Mouse (Mus musculus) kidney, embryonic 15.5 days (tissue): ENCODE measurements around the gene Dbn1. TPM values are rescaled to one million over a fixed set of nuclear protein-coding genes. Genes with fewer than 3 reads are reported as not detected.
"Not testable (repeated sequence)": the region's sequence is repeated elsewhere in the genome, so short reads cannot be mapped to it uniquely, and the experiment has no call there.

Experiments
- ATAC-seq: fragments of 200-750 bp; cut with Nextera tagmentation; replicated peaks from 2 replicates; pipeline ENCODE4 v1.8.0; 2017; ENCODE audit warnings: moderate TSS enrichment; ENCODE audit not compliant: low FRiP score
- H3K27ac ChIP-seq: fragments of 300-500 bp; sonication (generic); 2 replicates; pipeline ENCODE4 v1.5.1; 2015; ENCODE audit warnings: mild to moderate bottlenecking, inconsistent platforms
- H3K27me3 ChIP-seq: fragments of 300-500 bp; sonication (generic); 2 replicates; pipeline ENCODE4 v1.6.1; 2015; ENCODE audit warnings: inconsistent platforms
- H3K36me3 ChIP-seq: fragments of 300-500 bp; sonication (generic); 2 replicates; pipeline ENCODE4 v1.6.1; 2015; ENCODE audit warnings: inconsistent platforms
- H3K4me1 ChIP-seq: fragments of 300-500 bp; sonication (generic); 2 replicates; pipeline ENCODE4 v1.6.1; 2015; ENCODE audit warnings: inconsistent platforms
- H3K4me2 ChIP-seq: fragments of 300-500 bp; sonication (generic); 2 replicates; pipeline ENCODE4 v1.6.1; 2015; ENCODE audit warnings: moderate library complexity, mild to moderate bottlenecking, inconsistent platforms
- H3K4me3 ChIP-seq: fragments of 300-500 bp; sonication (generic); replicated peaks from 2 replicates; pipeline ENCODE4 v1.5.1; 2015; ENCODE audit warnings: mild to moderate bottlenecking, inconsistent platforms
- H3K9ac ChIP-seq: fragments of 300-500 bp; sonication (generic); 2 replicates; pipeline ENCODE4 v1.6.1; 2015; ENCODE audit warnings: mild to moderate bottlenecking, inconsistent platforms
- H3K9me3 ChIP-seq: fragments of 300-500 bp; sonication (generic); replicated peaks from 2 replicates; pipeline ENCODE4 v1.6.1; 2016; ENCODE audit warnings: inconsistent platforms
- WGBS: fragments of 180-500 bp; shearing (Covaris S2); methylation state at CpG from one replicate; pipeline ENCODE4 v1.1.7; 2015; ENCODE audit warnings: mixed read lengths; 5-methylcytosine and 5-hydroxymethylcytosine counted together
- microRNA-seq: library from miRNA; unstranded; fragments of <30 nt; microRNA quantifications from one replicate; pipeline ENCODE4, GENCODE M21; 2016
- polyA plus RNA-seq: library from polyadenylated mRNA; unstranded; fragments of >200 nt; fragmentation: Nextera tagmentation; extraction: Ambion mirVana; gene quantifications from 2 replicates; pipeline ENCODE4 v1.2.1, GENCODE M21; 2015

Dbn1 gene
- polyA plus RNA-seq, 1 experiment from 2014 or later, result 193 TPM

- Histone ChIP-seq H3K4me1 (peaks cover 34% of the 10 kb centered on the region), H3K4me3 (peak overlapping the region; percentile 93), H3K9me3 (no peaks in the 10 kb centered on the region), H3K4me2 (peak overlapping the region; percentile 79), H3K27me3 (no peaks in the 10 kb centered on the region), H3K9ac (peak overlapping the region; percentile 50), H3K27ac (peak overlapping the region; percentile 99), H3K36me3 (peaks cover 6% of the 10 kb centered on the region; the same call in 1 of the 2 replicates)
- ATAC-seq, result peak; percentile 81
- WGBS, result 1% methylated on average over 33 of the region's 33 CpGs
Measured at GRCm38 (mm10) chr13:55444286-55444936, 43.5 kb downstream of the Dbn1 start.

GRCm38 (mm10) chr13:55443799-55444285, 44.1 kb downstream of the Dbn1 start:
- peaks cover 34% of the 10 kb centered on the region for H3K4me1 ChIP-seq
- ATAC-seq, result no peak
- peak overlapping the region; percentile 99 for H3K27ac ChIP-seq
- H3K4me3 ChIP-seq, result peak overlapping the region; percentile 93
- peak overlapping the region; percentile 79 for H3K4me2 ChIP-seq
- peak overlapping the region; percentile 50 for H3K9ac ChIP-seq
- 27% methylated on average over 9 of the region's 9 CpGs for WGBS
- H3K9me3 ChIP-seq, result no peaks in the 10 kb centered on the region
- 0 out of 2 replicates have a peak, but pooled peaks cover under 1% of the 10 kb centered on the region for H3K36me3 ChIP-seq
- no peaks in the 10 kb centered on the region for H3K27me3 ChIP-seq

GRCm38 (mm10) chr13:55437111-55437629, 50.7 kb downstream of the Dbn1 start:
- H3K36me3 ChIP-seq, H3K9ac ChIP-seq, H3K9me3 ChIP-seq, H3K27me3 ChIP-seq, H3K4me2 ChIP-seq, H3K4me1 ChIP-seq, H3K27ac ChIP-seq, H3K4me3 ChIP-seq, ATAC-seq: not testable (repeated sequence)
- 83% methylated on average over 15 of the region's 15 CpGs for WGBS

DNA sequence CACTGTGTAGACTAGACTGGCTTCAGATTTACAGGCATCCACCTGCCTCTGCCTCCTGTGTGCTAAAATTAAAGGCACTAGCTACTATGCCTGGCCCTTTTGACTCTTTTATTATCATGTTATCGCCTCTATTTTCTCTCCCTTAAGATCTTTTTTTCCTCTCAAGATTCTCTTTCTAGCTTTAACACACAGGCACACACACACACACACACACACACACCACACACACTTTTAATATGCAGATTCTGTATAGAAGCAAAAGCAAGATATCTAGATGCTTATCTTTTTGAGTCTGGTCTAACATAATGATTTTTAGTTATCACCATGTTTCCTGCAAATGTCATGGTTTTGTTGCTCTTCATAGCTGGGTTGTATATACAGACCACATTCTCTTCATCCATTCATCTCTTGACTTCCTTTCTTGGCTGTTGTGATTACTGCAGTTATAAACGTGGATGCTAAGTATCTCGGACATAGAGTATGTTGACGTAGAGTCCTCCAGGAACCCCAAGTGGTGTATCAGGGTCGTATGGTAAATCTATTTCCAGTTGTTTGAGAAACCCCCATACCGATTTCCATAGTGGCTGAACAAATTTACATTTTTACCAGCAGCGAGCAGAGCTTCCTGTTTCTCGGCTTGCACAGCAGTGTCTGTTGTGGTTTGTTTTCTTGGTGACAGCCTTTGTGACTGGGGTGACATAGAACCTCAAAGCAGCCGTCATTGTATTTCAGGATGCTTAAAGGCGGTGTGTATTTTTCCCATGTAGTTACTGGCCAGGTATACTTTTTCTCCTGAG, 55.8 kb downstream of the Dbn1 start:
- H3K4me1 ChIP-seq, result no peaks in the 10 kb centered on the region
- H3K4me3 ChIP-seq, result no peak overlapping the region
- H3K9ac ChIP-seq, result no peak overlapping the region
- no peaks in the 10 kb centered on the region for H3K9me3 ChIP-seq
- no peaks in the 10 kb centered on the region for H3K36me3 ChIP-seq
- 72% methylated on average over 10 of the region's 10 CpGs for WGBS
- H3K27ac ChIP-seq, result no peak overlapping the region
- no peak for ATAC-seq
- H3K4me2 ChIP-seq, result no peak overlapping the region
- no peaks in the 10 kb centered on the region for H3K27me3 ChIP-seq

DNA sequence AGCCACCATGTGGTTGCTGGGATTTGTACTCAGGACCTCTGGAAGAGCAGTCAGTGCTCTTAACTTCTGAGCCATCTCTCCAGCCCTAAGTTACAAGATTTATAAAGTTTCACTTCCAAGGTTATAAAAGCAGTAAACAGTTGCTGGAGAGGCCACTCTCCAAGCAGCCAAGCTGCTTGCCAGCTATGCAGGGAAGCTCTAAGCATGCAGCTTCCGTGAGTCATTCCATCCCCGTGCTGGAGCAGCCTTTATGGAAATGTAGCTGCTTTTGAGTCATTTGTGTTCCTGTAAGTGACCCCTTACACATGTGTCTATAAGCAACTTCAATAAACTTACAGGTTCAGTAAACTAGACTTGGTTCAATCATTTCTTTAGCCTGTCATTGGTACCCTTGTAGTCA, 57.3 kb downstream of the Dbn1 start:
- no peak overlapping the region for H3K4me3 ChIP-seq
- no peak for ATAC-seq
- no peaks in the 10 kb centered on the region for H3K27me3 ChIP-seq
- 79% methylated on average over 2 of the region's 2 CpGs for WGBS
- no peak overlapping the region for H3K27ac ChIP-seq
- H3K9me3 ChIP-seq, result no peaks in the 10 kb centered on the region
- no peak overlapping the region for H3K4me2 ChIP-seq
- H3K4me1 ChIP-seq, result no peaks in the 10 kb centered on the region
- no peak overlapping the region for H3K9ac ChIP-seq
- no peaks in the 10 kb centered on the region for H3K36me3 ChIP-seq

GRCm38 (mm10) chr13:55429226-55429888, 58.6 kb downstream of the Dbn1 start:
- Histone ChIP-seq H3K27me3 (no peaks in the 10 kb centered on the region), H3K4me2 (no peak overlapping the region), H3K4me1 (no peaks in the 10 kb centered on the region), H3K36me3 (no peaks in the 10 kb centered on the region), H3K4me3 (no peak overlapping the region), H3K9me3 (no peaks in the 10 kb centered on the region), H3K27ac (no peak overlapping the region), H3K9ac (no peak overlapping the region)
- ATAC-seq, result no peak
- WGBS, result 57% methylated on average over 12 of the region's 12 CpGs

DNA sequence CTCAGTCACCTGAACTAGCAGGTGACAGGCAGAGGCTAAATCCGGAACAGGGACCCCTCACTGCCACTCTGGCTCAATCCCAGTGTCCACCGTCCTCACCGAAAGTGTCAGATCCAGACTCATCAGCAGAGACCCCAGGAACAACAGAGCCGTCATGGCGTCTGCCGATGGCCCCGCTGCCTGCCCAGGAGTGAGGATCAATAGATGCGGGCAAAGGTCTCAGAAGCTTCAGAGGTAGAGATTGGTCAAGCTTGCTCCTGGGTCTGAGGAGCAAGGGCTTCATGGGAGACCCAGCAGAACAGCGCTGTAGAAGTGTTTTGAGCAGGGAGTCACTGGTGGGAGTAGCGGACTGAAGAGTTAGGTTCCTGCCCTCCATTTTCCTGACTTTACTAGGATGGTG, 61.3 kb downstream of the Dbn1 start, which contains the start of gene F12:
F12 (minus strand) TSS at position 181 of the 400 bp plus-strand sequence.
- H3K4me2 ChIP-seq, result no peak within 1 kb of the TSS
- no peaks in the 10 kb centered on the region for H3K9me3 ChIP-seq
- no peak within 1 kb of the TSS for H3K4me3 ChIP-seq
- no peaks in the 10 kb centered on the region for H3K36me3 ChIP-seq
- H3K9ac ChIP-seq, result no peak within 1 kb of the TSS
- peaks cover 12% of the 10 kb centered on the region for H3K27me3 ChIP-seq
- ATAC-seq, result no peak
- 90% methylated on average over 10 of the region's 10 CpGs for WGBS
- peaks cover 1% of the 10 kb centered on the region for H3K4me1 ChIP-seq
- H3K27ac ChIP-seq, result no peak within 1 kb of the TSS

Small RNA genes lying within 50 kb of the gene (microRNA-seq; reads per million reads assigned to microRNA genes)
- gene Mir6943, result not detected
- 15.1 reads per million, percentile 35 among the genes with 10 or more reads in this experiment for gene Mir6944
- gene Mir6945, result not detected

Other genes starting within 250 kb of the Dbn1 start
- gene Prelid1, start 167.6 kb downstream of the Dbn1 start, polyA plus RNA-seq, result 439 and 464 TPM in 2 replicates
- 81.9 and 87.7 TPM in 2 replicates for gene Rab24, start 166.2 kb downstream of the Dbn1 start, polyA plus RNA-seq
- gene Mxd3, start 158.3 kb downstream of the Dbn1 start, polyA plus RNA-seq, result 26.8 and 31.0 TPM in 2 replicates
- gene Lman2, start 125.3 kb downstream of the Dbn1 start, polyA plus RNA-seq, result 115 and 118 TPM in 2 replicates
- gene Rgs14, start 118.4 kb downstream of the Dbn1 start, polyA plus RNA-seq, result 1.1 and 1.3 TPM in 2 replicates
- gene Slc34a1, start 89.9 kb downstream of the Dbn1 start, polyA plus RNA-seq, result 163 and 180 TPM in 2 replicates
- not detected in 2 replicates for gene Pfn3, start 72.9 kb downstream of the Dbn1 start, polyA plus RNA-seq
- 0.59 and 2.1 TPM in 2 replicates for gene F12, start 61.3 kb downstream of the Dbn1 start, polyA plus RNA-seq
- gene Grk6, start 43.0 kb downstream of the Dbn1 start, polyA plus RNA-seq, result 41.6 and 45.9 TPM in 2 replicates
- gene Prr7, start 23.8 kb downstream of the Dbn1 start, polyA plus RNA-seq, result 0.70 and 0.75 TPM in 2 replicates
- gene Pdlim7, start 25.6 kb upstream of the Dbn1 start, polyA plus RNA-seq, result 141 and 169 TPM in 2 replicates
- gene Dok3, start 41.2 kb upstream of the Dbn1 start, polyA plus RNA-seq, result 2.9 and 3.0 TPM in 2 replicates
- gene Ddx41, start 48.5 kb upstream of the Dbn1 start, polyA plus RNA-seq, result 80.4 and 87.4 TPM in 2 replicates
- 35.1 and 43.2 TPM in 2 replicates for gene Fam193b, start 83.0 kb upstream of the Dbn1 start, polyA plus RNA-seq
- 160 and 246 TPM in 2 replicates for gene Tmed9, start 85.6 kb upstream of the Dbn1 start, polyA plus RNA-seq
- gene B4galt7, start 111.8 kb upstream of the Dbn1 start, polyA plus RNA-seq, result 25.9 and 28.9 TPM in 2 replicates
- 55.2 and 60.7 TPM in 2 replicates for gene Caml, start 134.9 kb upstream of the Dbn1 start, polyA plus RNA-seq
- 38.0 and 38.7 TPM in 2 replicates for gene Ddx46, start 146.9 kb upstream of the Dbn1 start, polyA plus RNA-seq
- 63.0 and 64.1 TPM in 2 replicates for gene B230219D22Rik, start 205.0 kb upstream of the Dbn1 start, polyA plus RNA-seq
- 91.8 and 92.4 TPM in 2 replicates for gene Txndc15, start 226.5 kb upstream of the Dbn1 start, polyA plus RNA-seq
- gene Pcbd2, start 239.3 kb upstream of the Dbn1 start, polyA plus RNA-seq, result 54.9 and 57.6 TPM in 2 replicates